Mouse (Mus musculus) midbrain, embryonic 16.5 days (tissue): Measurements from ENCODE around the gene Commd7. TPM values are rescaled to one million over a fixed set of nuclear protein-coding genes. Genes with fewer than 3 reads are reported as not detected.
"Not testable (repeated sequence)": the region's sequence is repeated elsewhere in the genome, so short reads cannot be mapped to it uniquely, and the experiment has no call there.

ENCODE experiments used
- ATAC-seq: fragments of 200-750 bp; cut with Nextera tagmentation; 2 replicates; pipeline ENCODE4 v1.8.0; 2017; ENCODE audit warnings: moderate TSS enrichment
- H3K27ac ChIP-seq: fragments of 300-500 bp; sonication (generic); 2 replicates; pipeline ENCODE4 v1.5.1; 2014; ENCODE audit warnings: mild to moderate bottlenecking, low read length, mixed read lengths
- H3K27me3 ChIP-seq: fragments of 300-500 bp; sonication (generic); 2 replicates; pipeline ENCODE4 v1.6.1; 2014; ENCODE audit warnings: low read depth, low read length, mixed read lengths; ENCODE audit not compliant: control insufficient read depth, insufficient read depth
- H3K36me3 ChIP-seq: fragments of 300-500 bp; sonication (generic); 2 replicates; pipeline ENCODE4 v1.6.1; 2014; ENCODE audit warnings: mild to moderate bottlenecking, low read length, moderate library complexity, mixed read lengths; ENCODE audit not compliant: control insufficient read depth, insufficient read depth
- H3K4me1 ChIP-seq: fragments of 300-500 bp; sonication (generic); 2 replicates; pipeline ENCODE4 v1.6.1; 2014; ENCODE audit warnings: mild to moderate bottlenecking, low read length, mixed read lengths; ENCODE audit not compliant: control insufficient read depth, insufficient read depth
- H3K4me2 ChIP-seq: fragments of 300-500 bp; sonication (generic); 2 replicates; pipeline ENCODE4 v1.6.1; 2014; ENCODE audit warnings: mild to moderate bottlenecking, low read length, mixed read lengths
- H3K4me3 ChIP-seq: fragments of 300-500 bp; sonication (generic); 2 replicates; pipeline ENCODE4 v1.5.1; 2014; ENCODE audit warnings: low read depth, mild to moderate bottlenecking, low read length, moderate library complexity, mixed read lengths
- H3K9ac ChIP-seq: fragments of 300-500 bp; sonication (generic); 2 replicates; pipeline ENCODE4 v1.6.1; 2014; ENCODE audit warnings: low read depth, low read length, mixed read lengths
- H3K9me3 ChIP-seq: fragments of 300-500 bp; sonication (generic); replicated peaks from 2 replicates; pipeline ENCODE4 v1.6.1; 2014; ENCODE audit warnings: mild to moderate bottlenecking, low read length, mixed read lengths; ENCODE audit not compliant: control insufficient read depth, poor library complexity, severe bottlenecking
- WGBS: fragments of 180-500 bp; shearing (Covaris S2); extraction: QIAGEN DNeasy Blood & Tissue Kit; methylation state at CpG from one replicate; pipeline ENCODE4 v1.1.7; 2014; 5-methylcytosine and 5-hydroxymethylcytosine counted together
- polyA plus RNA-seq: library from polyadenylated mRNA; unstranded; fragments of >200 nt; fragmentation: Nextera tagmentation; extraction: Ambion mirVana; gene quantifications from 2 replicates; pipeline ENCODE4 v1.2.1, GENCODE M21; 2015

Gene Commd7
- polyA plus RNA-seq, 1 experiment from 2014 or later, result 102 TPM

DNA sequence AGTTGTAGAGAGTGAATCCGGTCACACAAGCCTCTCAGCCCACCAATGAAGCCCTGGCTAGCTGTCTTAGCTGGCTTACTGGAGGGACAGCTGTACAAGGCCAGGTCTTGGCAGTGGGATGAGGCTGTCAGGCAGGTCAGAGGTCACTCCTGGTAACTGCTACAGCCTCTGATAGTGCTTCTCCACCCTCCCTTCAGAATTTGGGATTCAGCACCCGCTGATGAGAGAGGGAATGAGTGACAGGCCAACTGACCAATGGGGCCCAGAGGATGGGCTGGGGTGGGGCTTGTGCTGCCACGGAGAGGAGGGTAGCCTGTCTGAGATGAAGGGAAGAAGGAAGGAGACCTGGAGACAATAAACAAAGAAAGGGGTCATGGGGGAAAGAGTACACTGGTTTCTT is 28.0 kb upstream of the Commd7 start:
- Histone ChIP-seq H3K27ac (no peak overlapping the region), H3K9ac (no peak overlapping the region), H3K4me3 (no peak overlapping the region), H3K4me2 (no peak overlapping the region), H3K36me3 (no peaks in the 10 kb centered on the region; the same call in 1 of the 2 replicates), H3K4me1 (no peaks in the 10 kb centered on the region), H3K27me3 (no peaks in the 10 kb centered on the region), H3K9me3 (no peaks in the 10 kb centered on the region)
- 52% methylated on average over 3 of the region's 3 CpGs for WGBS
- ATAC-seq, result no peak

GRCm38 (mm10) chr2:153657659-153658058 is 25.1 kb upstream of the Commd7 start:
- not testable (repeated sequence) for H3K4me1 ChIP-seq, H3K9me3 ChIP-seq, H3K9ac ChIP-seq, H3K27me3 ChIP-seq, ATAC-seq, H3K27ac ChIP-seq, H3K4me3 ChIP-seq, H3K4me2 ChIP-seq, H3K36me3 ChIP-seq
- 89% methylated on average over 6 of the region's 8 CpGs for WGBS

- 32% methylated on average over 3 of the region's 3 CpGs for WGBS
- no peaks in the 10 kb centered on the region for H3K36me3 ChIP-seq
- ATAC-seq, result no peak
- H3K4me2 ChIP-seq, result no peak overlapping the region
- H3K27me3 ChIP-seq, result no peaks in the 10 kb centered on the region; the same call in 1 of the 2 replicates
- H3K4me1 ChIP-seq, result peaks cover 18% of the 10 kb centered on the region
- H3K4me3 ChIP-seq, result no peak overlapping the region
- no peak overlapping the region for H3K9ac ChIP-seq
- H3K9me3 ChIP-seq, result no peaks in the 10 kb centered on the region
- H3K27ac ChIP-seq, result no peak overlapping the region
Measured at GRCm38 (mm10) chr2:153651681-153652080, 19.1 kb upstream of the Commd7 start.

DNA sequence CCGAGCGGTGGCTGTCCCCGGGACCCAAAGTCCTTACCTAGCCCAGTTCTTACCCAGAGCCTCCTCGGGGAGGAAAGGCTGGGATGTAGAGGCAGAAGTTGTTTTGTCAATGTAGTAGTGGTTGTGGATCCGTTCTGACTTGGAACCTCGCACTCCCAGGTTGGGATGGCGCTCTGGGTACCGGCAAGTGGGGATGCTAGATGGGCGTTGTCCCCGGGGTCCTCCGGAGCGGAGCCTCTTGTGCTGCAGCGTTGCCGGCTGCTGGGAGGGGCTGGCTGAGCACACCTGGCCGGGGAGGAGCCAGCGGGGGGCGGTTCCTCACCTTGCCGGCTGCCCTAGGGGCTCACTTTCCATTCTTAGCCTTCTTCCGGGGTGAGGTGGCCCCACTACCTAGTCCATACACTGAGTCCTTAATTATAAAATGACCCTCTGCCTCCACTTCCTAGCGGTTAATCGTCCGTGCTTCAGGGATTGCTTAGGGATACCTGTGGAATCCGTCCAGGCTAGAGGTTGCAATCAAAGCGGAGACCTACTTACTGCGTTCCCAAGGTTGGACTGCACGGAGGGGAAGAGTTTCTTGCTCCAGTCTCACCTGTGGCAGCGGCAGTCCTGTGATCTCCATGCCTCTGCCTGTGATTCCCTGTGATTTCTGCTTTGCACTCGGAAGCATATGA is 17.6 kb upstream of the Commd7 start:
- H3K9me3 ChIP-seq, result no peaks in the 10 kb centered on the region
- no peak overlapping the region for H3K27ac ChIP-seq
- peak overlapping the region; percentile 97 for H3K4me2 ChIP-seq
- H3K27me3 ChIP-seq, result no peaks in the 10 kb centered on the region; the same call in 1 of the 2 replicates
- WGBS, result 2% methylated on average over 28 of the region's 28 CpGs
- H3K4me1 ChIP-seq, result peaks cover 18% of the 10 kb centered on the region
- H3K36me3 ChIP-seq, result no peaks in the 10 kb centered on the region
- H3K4me3 ChIP-seq, result peak overlapping the region; percentile 81
- 0 out of 2 replicates have a peak, but pooled peaks have one; percentile 7 for ATAC-seq
- peak overlapping the region; percentile 85 for H3K9ac ChIP-seq

GRCm38 (mm10) chr2:153649298-153650013 is 16.9 kb upstream of the Commd7 start, which contains the start of gene Dnmt3b:
Gene Dnmt3b, plus strand, starts transcription at chr2:153649450.
- under 1% methylated on average over 63 of the region's 93 CpGs for WGBS
- H3K9ac ChIP-seq, result peak within 1 kb of the TSS; percentile 85
- no peaks in the 10 kb centered on the region for H3K9me3 ChIP-seq
- peak within 1 kb of the TSS; percentile 97 for H3K4me2 ChIP-seq
- H3K27ac ChIP-seq, result 0 out of 2 replicates have a peak within 1 kb of the TSS, but pooled peaks have one; percentile 38
- H3K36me3 ChIP-seq, result no peaks in the 10 kb centered on the region
- peak within 1 kb of the TSS; percentile 81 for H3K4me3 ChIP-seq
- H3K27me3 ChIP-seq, result no peaks in the 10 kb centered on the region; the same call in 1 of the 2 replicates
- ATAC-seq, result peak; percentile 93
- H3K4me1 ChIP-seq, result peaks cover 18% of the 10 kb centered on the region

- Histone ChIP-seq H3K9me3 (no peaks in the 10 kb centered on the region), H3K9ac (peak overlapping the region; percentile 85), H3K27me3 (no peaks in the 10 kb centered on the region; the same call in 1 of the 2 replicates), H3K4me1 (peaks cover 18% of the 10 kb centered on the region), H3K27ac (no peak overlapping the region), H3K4me3 (peak overlapping the region; percentile 81), H3K4me2 (peak overlapping the region; percentile 97), H3K36me3 (no peaks in the 10 kb centered on the region)
- WGBS, result 19% methylated on average over 9 of the region's 14 CpGs
- ATAC-seq, result no peak
Measured at GRCm38 (mm10) chr2:153648773-153649297, 16.3 kb upstream of the Commd7 start.

- Histone ChIP-seq H3K27me3 (no peaks in the 10 kb centered on the region), H3K4me2 (no peak overlapping the region), H3K9me3 (no peaks in the 10 kb centered on the region), H3K36me3 (no peaks in the 10 kb centered on the region), H3K4me1 (no peaks in the 10 kb centered on the region), H3K27ac (no peak overlapping the region), H3K9ac (no peak overlapping the region), H3K4me3 (no peak overlapping the region)
- 14% methylated on average over 6 of the region's 6 CpGs for WGBS
- no peak for ATAC-seq
Measured at GRCm38 (mm10) chr2:153642999-153643398, 10.4 kb upstream of the Commd7 start.

- H3K4me2 ChIP-seq, result no peak overlapping the region
- WGBS, result 18% methylated on average over 3 of the region's 3 CpGs
- no peaks in the 10 kb centered on the region for H3K27me3 ChIP-seq
- H3K27ac ChIP-seq, result no peak overlapping the region
- no peaks in the 10 kb centered on the region for H3K36me3 ChIP-seq
- H3K4me3 ChIP-seq, result no peak overlapping the region
- no peaks in the 10 kb centered on the region for H3K9me3 ChIP-seq
- ATAC-seq, result no peak
- no peaks in the 10 kb centered on the region for H3K4me1 ChIP-seq
- no peak overlapping the region for H3K9ac ChIP-seq
Measured at GRCm38 (mm10) chr2:153642496-153642895, 9.9 kb upstream of the Commd7 start.
